Mouse (Mus musculus): ENCODE measurements around the gene Btf3. TPM values are rescaled to one million over a fixed set of nuclear protein-coding genes. Genes with fewer than 3 reads are reported as not detected.

The Btf3 gene
- polyA plus RNA-seq, 1 experiment, result 283 TPM

DNA sequence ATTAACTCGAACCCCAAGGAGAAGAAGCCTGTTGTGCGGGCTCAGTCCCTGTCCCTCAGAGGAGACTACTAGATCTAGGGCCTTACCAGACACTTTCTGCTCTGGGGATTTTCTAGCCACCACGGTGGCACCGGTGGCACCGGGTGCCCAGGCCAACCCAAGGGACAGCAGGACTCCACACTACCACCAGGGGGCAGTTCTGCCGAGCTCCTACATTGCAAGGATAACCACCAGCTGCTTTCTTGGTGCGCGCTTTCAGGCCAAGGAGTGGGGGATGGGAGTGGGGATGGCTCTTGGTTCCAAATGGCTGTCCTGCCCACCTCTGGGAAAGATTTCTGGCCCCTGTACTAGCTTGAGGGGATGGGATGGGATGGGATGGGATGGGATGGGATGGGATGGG is 34.7 kb upstream of the Btf3 start:
- no peaks in the 10 kb centered on the region for H3K4me1 ChIP-seq (ENCODE audit: control insufficient read depth, insufficient read depth, low read length)
- TF ChIP-seq POLR2A (IDR thresholded peaks at IDR 0.05; ENCODE audit: extremely low read depth, insufficient read depth, low read length) (no peak), CTCF (IDR thresholded peaks at IDR 0.05; ENCODE audit: extremely low read depth, insufficient read depth, low read length) (peak; percentile 5; the same call in 1 of the 2 replicates)
- no peak overlapping the region for H3K27ac ChIP-seq (ENCODE audit: insufficient read depth, low read length)
- H3K4me3 ChIP-seq (ENCODE audit: insufficient read depth, low read length), result no peak overlapping the region

DNA sequence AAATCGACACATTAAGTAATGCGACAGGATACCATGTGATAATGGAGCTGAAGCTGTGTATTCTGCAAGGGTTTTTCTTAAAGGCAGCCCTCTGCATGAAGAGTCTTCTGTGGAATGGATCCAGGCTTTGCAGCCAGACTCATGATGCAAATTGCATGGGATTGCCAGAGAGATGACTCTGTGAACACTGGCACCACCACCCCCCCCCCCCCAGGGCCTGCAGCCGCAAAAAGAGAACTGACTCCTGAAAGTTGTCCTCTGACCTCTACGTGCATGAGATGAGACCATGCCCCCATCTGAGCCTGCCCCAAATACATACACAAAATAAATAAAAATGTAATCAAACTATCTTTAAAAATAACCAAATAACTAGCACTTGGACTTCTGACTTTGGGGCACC is 32.7 kb upstream of the Btf3 start:
- no peak overlapping the region for H3K4me3 ChIP-seq (ENCODE audit: insufficient read depth, low read length)
- no peaks in the 10 kb centered on the region for H3K4me1 ChIP-seq (ENCODE audit: control insufficient read depth, insufficient read depth, low read length)
- TF ChIP-seq POLR2A (IDR thresholded peaks at IDR 0.05; ENCODE audit: extremely low read depth, insufficient read depth, low read length) (no peak), CTCF (IDR thresholded peaks at IDR 0.05; ENCODE audit: extremely low read depth, insufficient read depth, low read length) (no peak)
- no peak overlapping the region for H3K27ac ChIP-seq (ENCODE audit: insufficient read depth, low read length)

DNA sequence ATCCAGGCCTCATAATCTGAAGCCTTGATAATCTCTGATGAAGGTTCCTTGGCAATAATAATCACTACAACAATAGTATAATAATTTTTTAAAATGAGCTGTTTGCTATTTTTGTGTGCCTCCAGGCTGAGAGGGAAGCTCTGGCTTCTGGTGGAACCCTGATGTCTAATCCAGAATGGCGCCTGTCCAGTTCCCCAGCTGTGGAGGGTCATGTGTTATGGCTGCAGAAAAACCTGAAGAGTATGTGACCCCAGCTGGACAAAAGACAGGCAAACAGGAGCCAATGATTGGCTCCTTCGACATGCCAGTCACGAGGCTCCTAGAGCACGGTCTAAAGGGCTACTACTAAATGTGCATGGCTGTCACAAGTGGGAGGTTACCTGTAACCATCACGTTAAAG is 23.7 kb upstream of the Btf3 start:
- TF ChIP-seq CTCF (IDR thresholded peaks at IDR 0.05; ENCODE audit: extremely low read depth, insufficient read depth, low read length), result no peak
- TF ChIP-seq POLR2A (IDR thresholded peaks at IDR 0.05; ENCODE audit: extremely low read depth, insufficient read depth, low read length), result no peak

DNA sequence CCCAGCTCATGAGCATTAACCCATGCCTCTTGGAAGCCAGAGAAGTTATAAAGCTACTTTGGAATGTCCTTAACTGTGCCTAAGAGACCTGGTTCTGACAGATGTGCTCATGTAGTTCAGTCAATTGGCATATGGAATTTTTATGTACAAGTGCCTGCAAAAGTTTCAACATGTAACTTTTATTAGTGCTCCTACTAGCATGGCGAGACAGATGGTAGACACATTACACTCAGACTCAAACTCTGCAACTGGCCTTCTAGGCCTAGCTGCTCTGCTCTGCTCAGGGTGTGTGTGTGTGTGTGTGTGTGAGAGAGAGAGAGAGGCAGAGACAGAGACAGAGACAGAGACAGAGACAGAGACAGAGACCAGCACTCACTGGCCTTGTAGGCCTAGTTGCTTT is 19.4 kb upstream of the Btf3 start:
- no peak for TF ChIP-seq POLR2A (IDR thresholded peaks at IDR 0.05; ENCODE audit: extremely low read depth, insufficient read depth, low read length)
- TF ChIP-seq CTCF (IDR thresholded peaks at IDR 0.05; ENCODE audit: extremely low read depth, insufficient read depth, low read length), result no peak
- Histone ChIP-seq H3K27ac (ENCODE audit: insufficient read depth, low read length) (no peak overlapping the region), H3K4me3 (ENCODE audit: insufficient read depth, low read length) (no peak overlapping the region), H3K4me1 (ENCODE audit: control insufficient read depth, insufficient read depth, low read length) (no peaks in the 10 kb centered on the region)

More for the DNA sequence above, 23.7 kb upstream of the Btf3 start:
- H3K4me3 ChIP-seq (ENCODE audit: insufficient read depth, low read length), result no peak overlapping the region
- H3K4me1 ChIP-seq (ENCODE audit: control insufficient read depth, insufficient read depth, low read length), result no peaks in the 10 kb centered on the region
- no peak overlapping the region for H3K27ac ChIP-seq (ENCODE audit: insufficient read depth, low read length)

DNA sequence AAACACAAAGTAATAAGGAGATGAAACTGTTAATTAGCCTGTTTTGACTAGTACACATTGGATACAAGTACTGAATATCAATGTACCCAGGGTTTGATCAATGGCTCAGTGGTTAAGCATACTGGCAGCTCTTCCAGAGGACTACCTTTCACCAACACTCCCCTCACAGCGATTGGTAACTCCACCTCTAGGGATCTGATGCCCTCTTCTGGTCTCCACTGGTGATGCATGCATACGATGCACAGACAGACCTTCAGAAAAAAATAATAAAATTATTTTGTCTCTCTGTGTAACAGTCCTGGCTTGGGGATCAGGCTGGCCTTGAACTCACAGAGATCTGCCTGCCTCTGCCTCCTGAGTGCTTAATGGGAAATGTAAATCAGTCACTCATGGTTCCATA is 15.3 kb upstream of the Btf3 start:
- Histone ChIP-seq H3K4me1 (ENCODE audit: control insufficient read depth, insufficient read depth, low read length) (no peaks in the 10 kb centered on the region), H3K4me3 (ENCODE audit: insufficient read depth, low read length) (no peak overlapping the region)

DNA sequence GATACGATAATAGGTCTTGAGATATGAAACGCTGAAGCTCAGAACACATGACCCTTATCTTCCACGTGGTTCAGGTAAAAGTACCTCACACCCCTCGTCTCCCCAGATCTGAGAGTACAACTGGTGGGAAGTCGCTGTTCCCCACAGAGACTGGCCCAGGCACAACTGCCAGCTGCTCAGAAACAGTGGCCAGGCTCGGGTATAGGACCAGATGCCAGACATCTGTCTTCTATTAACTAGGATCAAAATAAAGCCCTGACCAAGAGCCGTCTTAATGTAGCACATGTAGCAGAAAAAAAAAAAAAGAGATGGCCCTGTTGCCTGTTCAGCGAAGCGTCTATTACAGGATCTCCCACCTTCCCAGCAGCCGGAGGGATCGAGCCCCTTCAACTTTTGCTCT is 8.2 kb upstream of the Btf3 start:
- no peak overlapping the region for H3K4me3 ChIP-seq (ENCODE audit: insufficient read depth, low read length)
- H3K27ac ChIP-seq (ENCODE audit: insufficient read depth, low read length), result no peak overlapping the region
- no peaks in the 10 kb centered on the region for H3K4me1 ChIP-seq (ENCODE audit: control insufficient read depth, insufficient read depth, low read length)
- no peak for TF ChIP-seq CTCF (IDR thresholded peaks at IDR 0.05; ENCODE audit: extremely low read depth, insufficient read depth, low read length)
- TF ChIP-seq POLR2A (IDR thresholded peaks at IDR 0.05; ENCODE audit: extremely low read depth, insufficient read depth, low read length), result no peak

More for the DNA sequence above, 15.3 kb upstream of the Btf3 start:
- no peak for TF ChIP-seq POLR2A (IDR thresholded peaks at IDR 0.05; ENCODE audit: extremely low read depth, insufficient read depth, low read length)
- TF ChIP-seq CTCF (IDR thresholded peaks at IDR 0.05; ENCODE audit: extremely low read depth, insufficient read depth, low read length), result peak; percentile 29; the same call in 1 of the 2 replicates
- H3K27ac ChIP-seq (ENCODE audit: insufficient read depth, low read length), result no peak overlapping the region

DNA sequence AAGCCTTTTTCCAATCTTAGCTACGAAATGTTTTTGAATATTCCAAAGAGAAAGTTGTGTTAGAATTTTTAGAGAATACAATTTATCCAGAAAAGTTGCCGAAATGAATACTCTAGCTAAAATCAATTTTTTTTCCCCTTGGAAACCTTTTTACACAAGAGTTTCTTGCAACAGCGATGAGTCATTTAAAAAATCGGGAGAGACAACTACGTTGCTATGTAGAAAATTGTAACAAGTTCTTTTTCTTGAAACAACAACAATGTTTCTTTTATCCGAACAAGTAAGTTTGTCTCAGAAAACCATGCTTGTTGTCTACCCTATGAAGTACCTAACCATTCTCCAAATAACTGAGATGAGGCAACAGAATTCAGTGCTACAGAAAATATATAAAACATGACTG is 1.1 kb upstream of the Btf3 start:
- H3K4me1 ChIP-seq (ENCODE audit: control insufficient read depth, insufficient read depth, low read length), result peaks cover 4% of the 10 kb centered on the region; the same call in 1 of the 2 replicates
- H3K27ac ChIP-seq (ENCODE audit: insufficient read depth, low read length), result no peak overlapping the region
- peak overlapping the region; percentile 90; the same call in 1 of the 2 replicates for H3K4me3 ChIP-seq (ENCODE audit: insufficient read depth, low read length)
- no peak for TF ChIP-seq CTCF (IDR thresholded peaks at IDR 0.05; ENCODE audit: extremely low read depth, insufficient read depth, low read length)
- TF ChIP-seq POLR2A (IDR thresholded peaks at IDR 0.05; ENCODE audit: extremely low read depth, insufficient read depth, low read length), result no peak

DNA sequence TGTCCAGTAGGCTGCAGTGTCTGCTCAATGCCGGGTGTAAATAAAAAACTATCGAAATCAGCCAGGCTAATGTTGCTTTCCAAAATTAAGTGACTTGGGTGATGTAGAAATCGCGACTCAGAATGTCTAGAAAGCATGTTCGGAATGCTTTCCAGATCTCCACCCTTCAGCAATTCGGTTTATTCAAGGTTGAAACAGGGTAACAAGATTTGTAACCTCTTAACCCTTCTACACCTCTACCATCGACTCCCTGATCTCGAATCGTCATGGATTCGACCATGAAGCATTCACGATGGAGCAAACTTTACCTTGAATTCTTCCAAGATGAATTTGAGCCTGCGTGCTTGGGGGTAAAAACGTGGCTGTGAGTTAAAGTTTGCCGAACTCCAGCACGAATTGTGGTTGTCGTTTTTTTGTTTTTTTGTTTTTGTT is 456 bp upstream of the Btf3 start:
- peaks cover 4% of the 10 kb centered on the region; the same call in 1 of the 2 replicates for H3K4me1 ChIP-seq (ENCODE audit: control insufficient read depth, insufficient read depth, low read length)
- TF ChIP-seq POLR2A (IDR thresholded peaks at IDR 0.05; ENCODE audit: extremely low read depth, insufficient read depth, low read length) (no peak), CTCF (IDR thresholded peaks at IDR 0.05; ENCODE audit: extremely low read depth, insufficient read depth, low read length) (no peak)
- peak overlapping the region; percentile 95 for H3K27ac ChIP-seq (ENCODE audit: insufficient read depth, low read length)
- H3K4me3 ChIP-seq (ENCODE audit: insufficient read depth, low read length), result peak overlapping the region; percentile 90

DNA sequence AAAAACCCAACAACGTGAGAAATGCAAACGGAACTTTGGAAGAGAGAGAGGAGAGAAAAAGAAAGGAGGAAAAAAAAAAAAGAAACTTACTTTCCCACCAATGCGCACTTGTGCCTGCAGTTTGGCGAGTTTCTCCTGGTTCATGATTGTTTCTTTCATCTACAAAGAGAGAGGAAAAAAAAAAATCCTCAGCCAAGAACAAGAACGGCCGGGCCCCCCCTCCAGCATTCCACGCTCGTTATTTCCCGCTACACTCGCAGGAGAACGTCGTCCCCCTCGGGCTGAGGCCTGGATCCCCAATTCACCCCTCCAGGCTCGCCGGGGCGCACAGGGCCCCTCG is 696 bp downstream of the Btf3 start:
- Histone ChIP-seq H3K4me1 (ENCODE audit: control insufficient read depth, insufficient read depth, low read length) (peaks cover 4% of the 10 kb centered on the region; the same call in 1 of the 2 replicates), H3K27ac (ENCODE audit: insufficient read depth, low read length) (no peak overlapping the region), H3K4me3 (ENCODE audit: insufficient read depth, low read length) (peak overlapping the region; percentile 90)
- no peak for TF ChIP-seq CTCF (IDR thresholded peaks at IDR 0.05; ENCODE audit: extremely low read depth, insufficient read depth, low read length)
- no peak for TF ChIP-seq POLR2A (IDR thresholded peaks at IDR 0.05; ENCODE audit: extremely low read depth, insufficient read depth, low read length)

DNA sequence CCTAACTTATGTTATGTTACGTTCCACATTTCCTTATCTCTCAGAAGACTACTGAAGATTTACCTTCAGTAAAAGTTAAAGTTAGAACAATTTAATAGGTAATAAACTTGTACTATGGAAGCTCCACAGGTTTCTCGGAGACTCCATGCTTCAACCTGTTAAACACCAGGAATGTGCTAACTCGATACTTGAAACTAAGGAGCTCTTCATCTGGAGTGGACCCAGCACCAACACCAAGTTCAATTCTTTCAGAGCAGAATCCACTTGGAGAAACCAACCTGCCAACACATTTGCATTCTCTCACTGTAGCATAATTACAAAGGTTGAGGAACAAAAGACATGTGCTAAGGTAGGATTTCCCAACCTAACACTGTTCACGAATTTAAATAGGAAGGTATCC is 1.7 kb downstream of the Btf3 start:
- H3K4me3 ChIP-seq (ENCODE audit: insufficient read depth, low read length), result peak overlapping the region; percentile 90; the same call in 1 of the 2 replicates
- TF ChIP-seq POLR2A (IDR thresholded peaks at IDR 0.05; ENCODE audit: extremely low read depth, insufficient read depth, low read length), result no peak
- no peak for TF ChIP-seq CTCF (IDR thresholded peaks at IDR 0.05; ENCODE audit: extremely low read depth, insufficient read depth, low read length)
- H3K4me1 ChIP-seq (ENCODE audit: control insufficient read depth, insufficient read depth, low read length), result peaks cover 4% of the 10 kb centered on the region; the same call in 1 of the 2 replicates
- H3K27ac ChIP-seq (ENCODE audit: insufficient read depth, low read length), result no peak overlapping the region
